Comparison of ENCODE assay signal across 7 mouse cellular contexts in genomic region chr9:58581283-58581930, GRCm38 (mm10). TPM values are rescaled to one million over a fixed set of nuclear protein-coding genes. Genes with fewer than 3 reads are reported as not detected.
DNase-seq lines count a peak whose midpoint lies in the region; ATAC-seq lines count a peak whose summit lies in the region.

No protein-coding gene starts in this region.

- H3K9me3 ChIP-seq in megakaryocyte, embryonic 14.5 days, result no peaks in the 10 kb centered on the region
- H3K9me3 ChIP-seq in embryonic facial prominence, embryonic 15.5 days (replicated peaks), result no peaks in the 10 kb centered on the region
- H3K9me3 ChIP-seq in intestine, embryonic 14.5 days (ENCODE audit: control insufficient read depth, low read length), result no peaks in the 10 kb centered on the region
- no peaks in the 10 kb centered on the region for H3K9me3 ChIP-seq in midbrain, embryonic 13.5 days

- intact Hi-C loops in left cerebral cortex, postnatal 4 days (cut with DNase I), result loop anchor here (5.0 kb wide), 1 partner anchor 71 kb away; no protein-coding TSS in a partner anchor

- peak; percentile 58 for DNase-seq in intestine, embryonic 14.5 days (ENCODE audit: low spot score)
- DNase-seq in left cerebral cortex, postnatal 4 days, result no peak
- no peak for DNase-seq in spleen, postnatal 36 days (ENCODE audit: low spot score in 2 of 2)

- H3K27me3 ChIP-seq in megakaryocyte, embryonic 14.5 days (replicated peaks), result peaks cover 2% of the 10 kb centered on the region
- no peaks in the 10 kb centered on the region for H3K27me3 ChIP-seq in embryonic facial prominence, embryonic 15.5 days
- H3K27me3 ChIP-seq in intestine, embryonic 14.5 days (replicated peaks; ENCODE audit: control insufficient read depth, insufficient read depth, low read length), result no peaks in the 10 kb centered on the region
- H3K27me3 ChIP-seq in midbrain, embryonic 13.5 days, result no peaks in the 10 kb centered on the region

- H3K4me1 ChIP-seq in megakaryocyte, embryonic 14.5 days, result peaks cover 51% of the 10 kb centered on the region
- H3K4me1 ChIP-seq in embryonic facial prominence, embryonic 15.5 days, result peaks cover 14% of the 10 kb centered on the region
- peaks cover 7% of the 10 kb centered on the region for H3K4me1 ChIP-seq in intestine, embryonic 14.5 days (replicated peaks; ENCODE audit: control insufficient read depth, insufficient read depth, low read length)
- H3K4me1 ChIP-seq in midbrain, embryonic 13.5 days (replicated peaks), result peaks cover 21% of the 10 kb centered on the region

- H3K36me3 ChIP-seq in megakaryocyte, embryonic 14.5 days (replicated peaks; ENCODE audit: low read length), result no peaks in the 10 kb centered on the region
- no peaks in the 10 kb centered on the region for H3K36me3 ChIP-seq in embryonic facial prominence, embryonic 15.5 days
- no peaks in the 10 kb centered on the region for H3K36me3 ChIP-seq in intestine, embryonic 14.5 days (ENCODE audit: control insufficient read depth, insufficient read depth, low read length)
- H3K36me3 ChIP-seq in midbrain, embryonic 13.5 days, result no peaks in the 10 kb centered on the region

- H3K4me2 ChIP-seq in embryonic facial prominence, embryonic 15.5 days (replicated peaks), result peak overlapping the region; percentile 58
- peak overlapping the region; percentile 59 for H3K4me2 ChIP-seq in intestine, embryonic 14.5 days (ENCODE audit: low read length)
- H3K4me2 ChIP-seq in midbrain, embryonic 13.5 days (replicated peaks), result peak overlapping the region; percentile 61

- peak overlapping the region; percentile 86 for H3K27ac ChIP-seq in embryonic facial prominence, embryonic 15.5 days (replicated peaks)
- peak overlapping the region; percentile 87 for H3K27ac ChIP-seq in intestine, embryonic 14.5 days (ENCODE audit: low read depth)
- peak overlapping the region; percentile 78 for H3K27ac ChIP-seq in midbrain, embryonic 13.5 days

- WGBS in embryonic facial prominence, embryonic 15.5 days, result 24% methylated on average over 8 of the region's 8 CpGs
- 29% methylated on average over 8 of the region's 8 CpGs for WGBS in intestine, embryonic 14.5 days
- WGBS in midbrain, embryonic 13.5 days, result 36% methylated on average over 8 of the region's 8 CpGs

- no peak for ATAC-seq in megakaryocyte, adult 5-6 weeks (ENCODE audit: poor library complexity, severe bottlenecking)
- no peak for ATAC-seq in embryonic facial prominence, embryonic 15.5 days (ENCODE audit: insufficient number of reproducible peaks, low FRiP score, low TSS enrichment, low read depth)
- ATAC-seq in intestine, embryonic 14.5 days (replicated peaks; ENCODE audit: low FRiP score, low TSS enrichment, low read depth), result no peak
- no peak for ATAC-seq in midbrain, embryonic 13.5 days

- peak overlapping the region; percentile 97 for H3K4me3 ChIP-seq in megakaryocyte, embryonic 14.5 days (replicated peaks)
- H3K4me3 ChIP-seq in embryonic facial prominence, embryonic 15.5 days (replicated peaks), result peak overlapping the region; percentile 91
- peak overlapping the region; percentile 31 for H3K4me3 ChIP-seq in intestine, embryonic 14.5 days (ENCODE audit: low read depth, low read length)
- H3K4me3 ChIP-seq in midbrain, embryonic 13.5 days (replicated peaks), result peak overlapping the region; percentile 91

- peak overlapping the region; percentile 33 for H3K9ac ChIP-seq in embryonic facial prominence, embryonic 15.5 days
- peak overlapping the region; percentile 58 for H3K9ac ChIP-seq in intestine, embryonic 14.5 days (ENCODE audit: low read length)
- H3K9ac ChIP-seq in midbrain, embryonic 13.5 days (replicated peaks), result peak overlapping the region; percentile 63

RNA-seq across cellular contexts. Expression of gene Nptn, which starts 0.6 kb away (rescaled TPM):
- 231 and 377 TPM in 2 replicates for polyA plus RNA-seq in megakaryocyte, embryonic 14.5 days (2012; ENCODE audit: insufficient read depth, low replicate concordance)
- 493 and 520 TPM in 2 replicates for total RNA-seq in megakaryocyte, adult 5-6 weeks (2015)
- total RNA-seq in megakaryocyte, adult 5-6 weeks (2017), result 221 and 239 TPM in 2 replicates
- 123 and 127 TPM in 2 replicates for polyA plus RNA-seq in embryonic facial prominence, embryonic 15.5 days (2015; fragmentation: Nextera tagmentation; extraction: Ambion mirVana)
- 129 and 131 TPM in 2 replicates for polyA plus RNA-seq in intestine, embryonic 14.5 days (2014; fragmentation: Nextera tagmentation; extraction: Ambion mirVana)
- polyA plus RNA-seq in midbrain, embryonic 13.5 days (2015; fragmentation: Nextera tagmentation; extraction: Ambion mirVana), result 99.1 and 110 TPM in 2 replicates
- total RNA-seq in left cerebral cortex, postnatal 4 days (2021), result 100 to 1,000 TPM; 403 to 462 TPM

RNA-seq across cellular contexts. Expression of gene Cd276, which starts 26.2 kb away (rescaled TPM):
- polyA plus RNA-seq in megakaryocyte, embryonic 14.5 days (2012; ENCODE audit: insufficient read depth, low replicate concordance), result 0.52 and 1.3 TPM in 2 replicates
- 0.11 and 0.40 TPM in 2 replicates for total RNA-seq in megakaryocyte, adult 5-6 weeks (2015)
- total RNA-seq in megakaryocyte, adult 5-6 weeks (2017), result 0.12 and 0.40 TPM in 2 replicates
- 53.6 and 55.8 TPM in 2 replicates for polyA plus RNA-seq in embryonic facial prominence, embryonic 15.5 days (2015; fragmentation: Nextera tagmentation; extraction: Ambion mirVana)
- 35.6 and 37.5 TPM in 2 replicates for polyA plus RNA-seq in intestine, embryonic 14.5 days (2014; fragmentation: Nextera tagmentation; extraction: Ambion mirVana)
- polyA plus RNA-seq in midbrain, embryonic 13.5 days (2015; fragmentation: Nextera tagmentation; extraction: Ambion mirVana), result 31.3 and 33.9 TPM in 2 replicates
- 10 to 100 TPM; 30.4 to 36.3 TPM for total RNA-seq in left cerebral cortex, postnatal 4 days (2021)

Comparison
In these comparisons a context has a peak if more than half of its experiments do, and no peak if none do; other contexts are left out.
1. H3K4me3 ChIP-seq: peak in every context shown above with its lines; median percentile 97 in megakaryocyte, embryonic 14.5 days; 91 in embryonic facial prominence, embryonic 15.5 days; 91 in midbrain, embryonic 13.5 days; 31 in intestine, embryonic 14.5 days.
2. RNA of gene Cd276, which starts 26.2 kb away (polyA plus RNA-seq): 53.6 to 55.8 TPM in embryonic facial prominence, embryonic 15.5 days, 35.6 to 37.5 TPM in intestine, embryonic 14.5 days and 31.3 to 33.9 TPM in midbrain, embryonic 13.5 days; 0.52 to 1.3 TPM in megakaryocyte, embryonic 14.5 days; every median in the first group is over 10 times any median in the second.
3. Peak in every context shown above with its lines, with median percentiles within 50 percentile points of each other: H3K27ac ChIP-seq, H3K4me2 ChIP-seq and H3K9ac ChIP-seq.